ENCODE assay signal across 17 mouse cellular contexts in genomic region chr16:7518711-7519110, GRCm38 (mm10).
"Had no signal": no experiment of that assay in that cellular context is flagged by ENCODE, and none has a peak within 500 bp of the region (broad histone marks: within the 10 kb centered on the region; RNA-seq: fewer than 3 reads in every experiment).

No protein-coding gene starts in this region.

- H3K9ac ChIP-seq: liver, embryonic 14.5 days; lung, embryonic 14.5 days; midbrain, embryonic 12.5 days; neural tube, embryonic 13.5 days; neural tube, embryonic 15.5 days had no signal

- H3K36me3 ChIP-seq: midbrain, embryonic 10.5 days; midbrain, embryonic 12.5 days; neural tube, embryonic 13.5 days; neural tube, embryonic 15.5 days had no signal

- H3K9me3 ChIP-seq: neural tube, embryonic 15.5 days had no signal

- H3K4me2 ChIP-seq: lung, embryonic 14.5 days; midbrain, embryonic 12.5 days; neural tube, embryonic 13.5 days; neural tube, embryonic 15.5 days had no signal

- H3K4me1 ChIP-seq: midbrain, embryonic 10.5 days; midbrain, embryonic 12.5 days; neural tube, embryonic 15.5 days had no signal

- H3K27me3 ChIP-seq: midbrain, embryonic 12.5 days; neural tube, embryonic 13.5 days; neural tube, embryonic 15.5 days had no signal

- H3K4me3 ChIP-seq: midbrain, embryonic 10.5 days; midbrain, embryonic 12.5 days; myocyte; neural tube, embryonic 13.5 days; neural tube, embryonic 15.5 days had no signal

- H3K27ac ChIP-seq: liver, embryonic 14.5 days; midbrain, embryonic 10.5 days; midbrain, embryonic 12.5 days; neural tube, embryonic 13.5 days; neural tube, embryonic 15.5 days had no signal

- DNase-seq: lung, adult 18-20 months; lung, embryonic 14.5 days; lung, postnatal 10 days; lung, postnatal 4 days; right cerebral cortex, adult 18-20 months; right cerebral cortex, postnatal 25 days; right cerebral cortex, postnatal 4 days; spleen, adult 18-20 months; thymus, adult 2 months; thymus, postnatal 25 days; thymus, postnatal 4 days had no signal
